Mouse (Mus musculus) hindbrain, embryonic 12.5 days (tissue): ENCODE data around the gene Cntn4. TPM values are rescaled to one million over a fixed set of nuclear protein-coding genes. Genes with fewer than 3 reads are reported as not detected.

Source experiments
- ATAC-seq: fragments of 200-750 bp; cut with Nextera tagmentation; 2 replicates; pipeline ENCODE4 v1.8.0; 2017; ENCODE audit warnings: moderate TSS enrichment; ENCODE audit not compliant: low FRiP score
- H3K27ac ChIP-seq: fragments of 300-500 bp; sonication (generic); 2 replicates; pipeline ENCODE4 v1.5.1; 2016; ENCODE audit warnings: mild to moderate bottlenecking
- H3K27me3 ChIP-seq: fragments of 300-500 bp; sonication (generic); 2 replicates; pipeline ENCODE4 v1.6.1; 2016; ENCODE audit warnings: mild to moderate bottlenecking
- H3K36me3 ChIP-seq: fragments of 300-500 bp; sonication (generic); 2 replicates; pipeline ENCODE4 v1.6.1; 2016; ENCODE audit warnings: mild to moderate bottlenecking
- H3K4me1 ChIP-seq: fragments of 300-500 bp; sonication (generic); 2 replicates; pipeline ENCODE4 v1.6.1; 2016
- H3K4me2 ChIP-seq: fragments of 300-500 bp; sonication (generic); replicated peaks from 2 replicates; pipeline ENCODE4 v1.6.1; 2016; ENCODE audit warnings: mild to moderate bottlenecking
- H3K4me3 ChIP-seq: fragments of 300-500 bp; sonication (generic); 2 replicates; pipeline ENCODE4 v1.5.1; 2016; ENCODE audit warnings: mild to moderate bottlenecking
- H3K9ac ChIP-seq: fragments of 300-500 bp; sonication (generic); 2 replicates; pipeline ENCODE4 v1.6.1; 2016; ENCODE audit warnings: mild to moderate bottlenecking, moderate library complexity
- H3K9me3 ChIP-seq: fragments of 300-500 bp; sonication (generic); replicated peaks from 2 replicates; pipeline ENCODE4 v1.6.1; 2016; ENCODE audit warnings: mild to moderate bottlenecking
- WGBS: fragments of 180-500 bp; shearing (Covaris S2); methylation state at CpG from one replicate; pipeline ENCODE4 v1.1.7; 2016; 5-methylcytosine and 5-hydroxymethylcytosine counted together
- polyA plus RNA-seq: library from polyadenylated mRNA; unstranded; fragments of >200 nt; fragmentation: Nextera tagmentation; extraction: Ambion mirVana; gene quantifications from 2 replicates; pipeline ENCODE4 v1.2.1, GENCODE M21; 2016

Cntn4 gene
- 3.4 and 4.8 TPM in 2 replicates for polyA plus RNA-seq

GRCm38 (mm10) chr6:105677149-105678031 lies at the start of gene Cntn4:
Gene Cntn4 (plus strand): TSS chr6:105677660.
- Histone ChIP-seq H3K9me3 (no peaks in the 10 kb centered on the region), H3K9ac (peak within 1 kb of the TSS; percentile 53), H3K4me3 (peak within 1 kb of the TSS; percentile 45), H3K4me1 (peaks cover 8% of the 10 kb centered on the region; the same call in 1 of the 2 replicates), H3K27me3 (peaks cover 38% of the 10 kb centered on the region), H3K4me2 (peak within 1 kb of the TSS; percentile 76), H3K27ac (no peak within 1 kb of the TSS), H3K36me3 (no peaks in the 10 kb centered on the region)
- WGBS: 3% methylated on average over 39 of the region's 40 CpGs
- ATAC-seq: peak; percentile 86

DNA sequence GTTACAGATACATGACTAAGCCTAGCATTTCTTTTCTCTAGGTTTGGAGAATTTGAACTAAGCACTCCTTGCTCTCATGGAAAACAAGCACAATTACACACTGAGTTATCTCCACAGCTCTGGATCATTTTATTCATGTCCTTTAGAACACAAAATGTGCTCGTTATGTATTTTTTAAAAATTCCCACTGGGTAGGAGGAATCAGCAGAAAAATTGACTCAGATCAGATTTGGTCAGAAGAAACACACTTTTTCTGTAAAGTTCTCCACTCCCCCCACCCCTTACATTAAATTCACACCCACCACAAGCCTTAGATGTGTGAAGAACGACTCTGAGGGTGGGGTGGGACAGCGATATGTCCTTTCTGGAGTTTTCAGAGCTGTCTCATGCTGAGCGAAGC lies 3.2 kb upstream of the Cntn4 start:
- WGBS: 75% methylated on average over 4 of the region's 4 CpGs
- Histone ChIP-seq H3K4me3 (no peak overlapping the region), H3K4me2 (no peak overlapping the region), H3K9me3 (no peaks in the 10 kb centered on the region), H3K27me3 (peaks cover 29% of the 10 kb centered on the region), H3K4me1 (peaks cover 8% of the 10 kb centered on the region; the same call in 1 of the 2 replicates), H3K27ac (no peak overlapping the region), H3K36me3 (no peaks in the 10 kb centered on the region), H3K9ac (no peak overlapping the region)
- ATAC-seq: no peak

GRCm38 (mm10) chr6:105675099-105675498 lies 2.4 kb upstream of the Cntn4 start:
- no peak overlapping the region for H3K9ac ChIP-seq
- 47% methylated on average over 3 of the region's 3 CpGs for WGBS
- no peak overlapping the region for H3K4me2 ChIP-seq
- H3K4me1 ChIP-seq: peaks cover 8% of the 10 kb centered on the region; the same call in 1 of the 2 replicates
- peaks cover 35% of the 10 kb centered on the region for H3K27me3 ChIP-seq
- no peaks in the 10 kb centered on the region for H3K9me3 ChIP-seq
- H3K4me3 ChIP-seq: no peak overlapping the region
- no peak for ATAC-seq
- no peaks in the 10 kb centered on the region for H3K36me3 ChIP-seq
- no peak overlapping the region for H3K27ac ChIP-seq

DNA sequence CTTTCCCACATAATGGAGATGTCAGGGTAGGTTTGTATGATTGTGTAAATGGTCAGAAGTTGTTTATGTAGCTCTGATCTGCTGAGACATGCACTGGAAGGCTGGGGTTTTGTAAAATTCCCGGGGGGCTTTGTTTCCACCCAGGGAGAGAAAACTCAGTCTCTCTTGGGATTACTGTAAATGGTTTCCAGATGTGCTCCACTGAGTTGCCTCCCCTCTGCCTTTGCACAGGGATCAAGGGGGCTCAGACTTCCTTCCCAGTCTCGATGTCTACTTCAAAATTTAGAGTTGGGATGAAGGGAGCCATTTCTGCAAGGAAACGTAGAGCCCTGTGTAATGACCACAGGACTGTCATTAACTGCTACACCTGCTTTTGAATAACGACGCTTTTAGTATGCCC lies 823 bp upstream of the Cntn4 start:
- WGBS: 25% methylated on average over 5 of the region's 5 CpGs
- Histone ChIP-seq H3K36me3 (no peaks in the 10 kb centered on the region), H3K27ac (no peak overlapping the region), H3K27me3 (peaks cover 38% of the 10 kb centered on the region), H3K9ac (no peak overlapping the region), H3K4me3 (peak overlapping the region; percentile 45), H3K4me1 (peaks cover 8% of the 10 kb centered on the region; the same call in 1 of the 2 replicates), H3K9me3 (no peaks in the 10 kb centered on the region), H3K4me2 (peak overlapping the region; percentile 76)
- ATAC-seq: no peak

DNA sequence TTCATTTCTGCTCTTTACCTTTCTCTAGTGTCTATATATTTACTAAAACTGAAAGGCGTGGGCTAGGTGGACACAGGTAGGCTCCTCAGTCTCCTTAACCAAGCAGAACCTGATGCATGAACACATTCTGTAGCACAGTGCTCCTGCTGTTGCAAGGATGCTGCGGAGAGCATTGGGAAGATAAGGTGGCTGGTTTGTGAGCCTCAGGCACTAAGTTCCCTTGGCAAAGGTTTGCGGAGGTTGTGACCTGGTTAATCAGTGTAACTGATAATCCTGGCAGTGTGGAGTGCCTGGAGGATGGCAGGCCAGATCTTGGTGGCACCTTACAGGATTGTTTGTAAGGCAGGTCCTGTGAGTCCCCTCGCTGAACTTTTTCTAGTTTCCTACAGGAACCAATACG lies 1.3 kb downstream of the Cntn4 start:
- Histone ChIP-seq H3K9me3 (no peaks in the 10 kb centered on the region), H3K4me1 (peaks cover 8% of the 10 kb centered on the region; the same call in 1 of the 2 replicates), H3K36me3 (no peaks in the 10 kb centered on the region), H3K27me3 (peaks cover 38% of the 10 kb centered on the region), H3K4me3 (0 out of 2 replicates have a peak overlapping the region, but pooled peaks have one; percentile 1), H3K27ac (no peak overlapping the region), H3K9ac (no peak overlapping the region), H3K4me2 (peak overlapping the region; percentile 13; the same call in 1 of the 2 replicates)
- 13% methylated on average over 5 of the region's 5 CpGs for WGBS
- no peak for ATAC-seq

GRCm38 (mm10) chr6:105681496-105681895 lies 4.0 kb downstream of the Cntn4 start:
- H3K4me1 ChIP-seq: peaks cover 8% of the 10 kb centered on the region; the same call in 1 of the 2 replicates
- no peak for ATAC-seq
- H3K9me3 ChIP-seq: no peaks in the 10 kb centered on the region
- no peak overlapping the region for H3K9ac ChIP-seq
- no peak overlapping the region for H3K4me2 ChIP-seq
- no peak overlapping the region for H3K4me3 ChIP-seq
- 57% methylated on average over 2 of the region's 2 CpGs for WGBS
- no peak overlapping the region for H3K27ac ChIP-seq
- H3K27me3 ChIP-seq: peaks cover 37% of the 10 kb centered on the region
- H3K36me3 ChIP-seq: no peaks in the 10 kb centered on the region

- Histone ChIP-seq H3K9ac (no peak overlapping the region), H3K27me3 (peaks cover 20% of the 10 kb centered on the region), H3K27ac (no peak overlapping the region), H3K4me3 (no peak overlapping the region), H3K9me3 (no peaks in the 10 kb centered on the region), H3K4me1 (0 out of 2 replicates have a peak, but pooled peaks cover 6% of the 10 kb centered on the region), H3K4me2 (no peak overlapping the region), H3K36me3 (no peaks in the 10 kb centered on the region)
- no peak for ATAC-seq
- WGBS: 89% methylated on average over 5 of the region's 5 CpGs
Measured at GRCm38 (mm10) chr6:105683251-105683650, 5.8 kb downstream of the Cntn4 start.

- Histone ChIP-seq H3K27me3 (peaks cover 11% of the 10 kb centered on the region), H3K4me1 (0 out of 2 replicates have a peak, but pooled peaks cover 2% of the 10 kb centered on the region), H3K9me3 (no peaks in the 10 kb centered on the region), H3K9ac (no peak overlapping the region), H3K27ac (no peak overlapping the region), H3K36me3 (no peaks in the 10 kb centered on the region), H3K4me2 (no peak overlapping the region), H3K4me3 (no peak overlapping the region)
- WGBS: 68% methylated on average over 4 of the region's 4 CpGs
- no peak for ATAC-seq
Measured at GRCm38 (mm10) chr6:105684123-105684522, 6.7 kb downstream of the Cntn4 start.

GRCm38 (mm10) chr6:105688195-105688594 lies 10.7 kb downstream of the Cntn4 start:
- no peaks in the 10 kb centered on the region for H3K36me3 ChIP-seq
- H3K9ac ChIP-seq: no peak overlapping the region
- H3K4me2 ChIP-seq: no peak overlapping the region
- no peak overlapping the region for H3K27ac ChIP-seq
- no peaks in the 10 kb centered on the region for H3K27me3 ChIP-seq
- ATAC-seq: no peak
- no peaks in the 10 kb centered on the region for H3K9me3 ChIP-seq
- no peaks in the 10 kb centered on the region for H3K4me1 ChIP-seq
- H3K4me3 ChIP-seq: no peak overlapping the region

DNA sequence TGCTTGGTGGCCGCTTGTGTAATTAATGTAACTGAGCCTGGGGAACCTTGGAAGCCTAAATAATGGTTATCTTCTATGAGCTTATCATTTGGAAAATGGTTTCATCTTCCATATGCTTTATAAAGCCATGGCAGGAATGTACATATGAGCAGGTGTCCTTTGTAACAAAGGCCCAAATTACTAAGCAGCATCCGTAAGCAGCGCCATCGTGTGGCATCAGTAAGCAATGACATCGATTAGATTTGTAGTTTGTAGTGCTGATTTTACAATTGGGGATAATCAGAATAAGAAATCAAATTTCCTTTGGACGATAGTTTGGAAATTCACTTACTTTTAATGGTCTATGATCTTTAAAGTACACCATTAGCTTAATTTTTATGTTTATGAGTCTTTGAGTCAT lies 64.6 kb downstream of the Cntn4 start:
- H3K27ac ChIP-seq: no peak overlapping the region
- no peak overlapping the region for H3K4me2 ChIP-seq
- H3K9ac ChIP-seq: no peak overlapping the region
- H3K27me3 ChIP-seq: no peaks in the 10 kb centered on the region
- H3K4me1 ChIP-seq: no peaks in the 10 kb centered on the region
- H3K36me3 ChIP-seq: no peaks in the 10 kb centered on the region
- no peaks in the 10 kb centered on the region for H3K9me3 ChIP-seq
- 31% methylated on average over 6 of the region's 6 CpGs for WGBS
- H3K4me3 ChIP-seq: no peak overlapping the region
- ATAC-seq: no peak

- 81% methylated on average over 1 of the region's 1 CpGs for WGBS
- Histone ChIP-seq H3K9me3 (no peaks in the 10 kb centered on the region), H3K27me3 (no peaks in the 10 kb centered on the region), H3K4me3 (no peak overlapping the region), H3K36me3 (no peaks in the 10 kb centered on the region), H3K9ac (no peak overlapping the region), H3K4me1 (no peaks in the 10 kb centered on the region), H3K27ac (no peak overlapping the region), H3K4me2 (no peak overlapping the region)
- no peak for ATAC-seq
Measured at GRCm38 (mm10) chr6:105780616-105781015, 103.2 kb downstream of the Cntn4 start.

DNA sequence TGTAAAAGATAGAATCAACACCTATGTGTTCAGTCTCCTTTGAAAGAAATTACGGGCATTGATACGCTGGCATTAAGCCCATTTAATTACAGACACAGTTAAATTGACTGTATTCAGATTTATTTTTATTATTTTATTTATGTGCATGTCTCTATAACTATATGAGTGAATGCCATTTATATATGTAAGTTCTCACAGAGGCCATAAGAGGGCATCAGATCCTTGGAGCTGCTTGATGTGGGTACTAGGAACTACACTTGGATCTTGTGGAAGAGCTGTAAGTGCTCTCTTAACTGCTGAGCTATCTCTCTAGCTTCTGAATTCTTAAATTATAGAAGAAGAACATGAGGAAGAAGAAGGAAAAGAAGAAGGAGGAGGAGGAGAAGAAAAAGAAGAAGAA lies 111.0 kb downstream of the Cntn4 start:
- H3K36me3 ChIP-seq: no peaks in the 10 kb centered on the region
- no peak for ATAC-seq
- no peak overlapping the region for H3K27ac ChIP-seq
- H3K9me3 ChIP-seq: no peaks in the 10 kb centered on the region
- no peaks in the 10 kb centered on the region for H3K27me3 ChIP-seq
- no peak overlapping the region for H3K4me3 ChIP-seq
- no peak overlapping the region for H3K9ac ChIP-seq
- no peak overlapping the region for H3K4me2 ChIP-seq
- 98% methylated on average over 2 of the region's 2 CpGs for WGBS
- H3K4me1 ChIP-seq: no peaks in the 10 kb centered on the region

GRCm38 (mm10) chr6:105835099-105835498 lies 157.6 kb downstream of the Cntn4 start:
- Histone ChIP-seq H3K9me3 (no peaks in the 10 kb centered on the region), H3K4me1 (no peaks in the 10 kb centered on the region), H3K36me3 (no peaks in the 10 kb centered on the region), H3K4me2 (no peak overlapping the region), H3K27ac (no peak overlapping the region), H3K4me3 (no peak overlapping the region), H3K9ac (no peak overlapping the region), H3K27me3 (no peaks in the 10 kb centered on the region)
- ATAC-seq: no peak
